Mouse (Mus musculus): ENCODE results near the gene Rps4x. TPM values are rescaled to one million over a fixed set of nuclear protein-coding genes. Genes with fewer than 3 reads are reported as not detected.
A peak's percentile ranks its signal among the peaks of the same experiment; 100 is the strongest.

Gene Rps4x
- total RNA-seq, 1 experiment: 1,818 TPM

- Histone ChIP-seq H3K4me3 (ENCODE audit: insufficient read depth in 1 of 2, low read depth in 1 of 2, low read length in 2 of 2, poor library complexity in 1 of 2, severe bottlenecking in 1 of 2) (no peak overlapping the region), H3K27ac (ENCODE audit: insufficient read depth, low read depth, low read length, poor library complexity, severe bottlenecking) (no peak overlapping the region), H3K36me3 (ENCODE audit: control insufficient read depth, insufficient read depth, low read length, poor library complexity, severe bottlenecking) (no peaks in the 10 kb centered on the region), H3K4me1 (ENCODE audit: control insufficient read depth in 2 of 2, insufficient read depth in 2 of 2, low read length in 2 of 2, poor library complexity in 1 of 2) (no peaks in the 10 kb centered on the region), H3K9me3 (ENCODE audit: control insufficient read depth, insufficient read depth, low read depth, low read length) (no peaks in the 10 kb centered on the region), H3K9ac (ENCODE audit: insufficient read depth, low read depth, low read length, poor library complexity, severe bottlenecking) (no peak overlapping the region)
- in situ Hi-C loops (cut with MboI; ENCODE audit: low sequenced_read_pairs in 2 of 2, unreplicated experiment in 2 of 2): no loop called here
- DNase-seq (ENCODE audit: low read depth, low spot score): no peak
- no peak for TF ChIP-seq CHD2 (IDR thresholded peaks at IDR 0.05; ENCODE audit: low read depth, low read length)
- no peak for TF ChIP-seq ZNF384 (IDR thresholded peaks at IDR 0.05; ENCODE audit: low read depth, low read length)
- TF ChIP-seq MAFK (IDR thresholded peaks at IDR 0.05; ENCODE audit: insufficient read depth, low read depth, low read length): no peak
- no peak for TF ChIP-seq HCFC1 (IDR thresholded peaks at IDR 0.05; ENCODE audit: borderline replicate concordance, insufficient read depth, low read length)
- TF ChIP-seq ZC3H11A (IDR thresholded peaks at IDR 0.05; ENCODE audit: borderline replicate concordance, low read depth, low read length): no peak
Observed at GRCm38 (mm10) chrX:102163529-102163928, 25.7 kb downstream of the Rps4x start.

- H3K9ac ChIP-seq (ENCODE audit: insufficient read depth, low read depth, low read length, poor library complexity, severe bottlenecking): no peak overlapping the region
- H3K36me3 ChIP-seq (ENCODE audit: control insufficient read depth, insufficient read depth, low read length, poor library complexity, severe bottlenecking): no peaks in the 10 kb centered on the region
- H3K4me1 ChIP-seq (ENCODE audit: control insufficient read depth in 2 of 2, insufficient read depth in 2 of 2, low read length in 2 of 2, poor library complexity in 1 of 2): no peaks in the 10 kb centered on the region
- no peaks in the 10 kb centered on the region for H3K9me3 ChIP-seq (ENCODE audit: control insufficient read depth, insufficient read depth, low read depth, low read length)
- DNase-seq (ENCODE audit: low read depth, low spot score): no peak
- TF ChIP-seq ZNF384 (IDR thresholded peaks at IDR 0.05; ENCODE audit: low read depth, low read length): no peak
- H3K4me3 ChIP-seq (ENCODE audit: insufficient read depth in 1 of 2, low read depth in 1 of 2, low read length in 2 of 2, poor library complexity in 1 of 2, severe bottlenecking in 1 of 2): no peak overlapping the region
- in situ Hi-C loops (cut with MboI; ENCODE audit: low sequenced_read_pairs in 2 of 2, unreplicated experiment in 2 of 2): no loop called here
- H3K27ac ChIP-seq (ENCODE audit: insufficient read depth, low read depth, low read length, poor library complexity, severe bottlenecking): no peak overlapping the region
Observed at GRCm38 (mm10) chrX:102163096-102163495, 26.1 kb downstream of the Rps4x start.

- no peaks in the 10 kb centered on the region for H3K4me1 ChIP-seq (ENCODE audit: control insufficient read depth in 2 of 2, insufficient read depth in 2 of 2, low read length in 2 of 2, poor library complexity in 1 of 2)
- TF ChIP-seq HCFC1 (IDR thresholded peaks at IDR 0.05; ENCODE audit: borderline replicate concordance, insufficient read depth, low read length): no peak
- no peak for TF ChIP-seq CHD2 (IDR thresholded peaks at IDR 0.05; ENCODE audit: low read depth, low read length)
- in situ Hi-C loops (cut with MboI; ENCODE audit: low sequenced_read_pairs in 2 of 2, unreplicated experiment in 2 of 2): no loop called here
- H3K9ac ChIP-seq (ENCODE audit: insufficient read depth, low read depth, low read length, poor library complexity, severe bottlenecking): no peak overlapping the region
- DNase-seq (ENCODE audit: low read depth, low spot score): no peak
- no peaks in the 10 kb centered on the region for H3K9me3 ChIP-seq (ENCODE audit: control insufficient read depth, insufficient read depth, low read depth, low read length)
- H3K27ac ChIP-seq (ENCODE audit: insufficient read depth, low read depth, low read length, poor library complexity, severe bottlenecking): no peak overlapping the region
- H3K4me3 ChIP-seq (ENCODE audit: insufficient read depth in 1 of 2, low read depth in 1 of 2, low read length in 2 of 2, poor library complexity in 1 of 2, severe bottlenecking in 1 of 2): no peak overlapping the region
- no peaks in the 10 kb centered on the region for H3K36me3 ChIP-seq (ENCODE audit: control insufficient read depth, insufficient read depth, low read length, poor library complexity, severe bottlenecking)
Observed at GRCm38 (mm10) chrX:102160528-102160927, 28.7 kb downstream of the Rps4x start.

DNA sequence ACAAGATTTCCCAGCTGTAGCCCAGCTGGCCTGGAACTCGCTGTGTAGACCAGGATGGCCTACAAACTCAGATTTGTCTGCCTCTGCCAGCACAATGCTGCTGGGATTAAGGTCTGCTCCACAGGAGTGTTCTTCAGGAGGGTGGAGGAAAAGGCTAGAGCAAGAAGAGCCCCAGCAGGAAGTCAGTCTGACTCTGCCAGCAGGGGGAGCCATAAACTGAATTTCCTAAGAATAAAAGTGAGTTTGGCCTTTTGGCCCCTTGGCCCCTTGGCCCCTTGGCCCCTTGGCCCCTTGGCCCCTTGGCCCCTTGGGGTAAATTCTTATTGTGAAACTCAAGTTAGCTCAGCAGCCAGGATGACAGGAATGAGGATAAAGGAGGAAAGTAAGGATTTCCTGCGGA lies 29.4 kb downstream of the Rps4x start:
- Histone ChIP-seq H3K9ac (ENCODE audit: insufficient read depth, low read depth, low read length, poor library complexity, severe bottlenecking) (no peak overlapping the region), H3K27ac (ENCODE audit: insufficient read depth, low read depth, low read length, poor library complexity, severe bottlenecking) (no peak overlapping the region), H3K36me3 (ENCODE audit: control insufficient read depth, insufficient read depth, low read length, poor library complexity, severe bottlenecking) (no peaks in the 10 kb centered on the region), H3K4me3 (ENCODE audit: insufficient read depth in 1 of 2, low read depth in 1 of 2, low read length in 2 of 2, poor library complexity in 1 of 2, severe bottlenecking in 1 of 2) (no peak overlapping the region), H3K4me1 (ENCODE audit: control insufficient read depth in 2 of 2, insufficient read depth in 2 of 2, low read length in 2 of 2, poor library complexity in 1 of 2) (no peaks in the 10 kb centered on the region), H3K9me3 (ENCODE audit: control insufficient read depth, insufficient read depth, low read depth, low read length) (no peaks in the 10 kb centered on the region)
- TF ChIP-seq MAFK (IDR thresholded peaks at IDR 0.05; ENCODE audit: insufficient read depth, low read depth, low read length) (no peak), CHD2 (IDR thresholded peaks at IDR 0.05; ENCODE audit: low read depth, low read length) (no peak), HCFC1 (IDR thresholded peaks at IDR 0.05; ENCODE audit: borderline replicate concordance, insufficient read depth, low read length) (no peak), ZNF384 (IDR thresholded peaks at IDR 0.05; ENCODE audit: low read depth, low read length) (no peak), ZC3H11A (IDR thresholded peaks at IDR 0.05; ENCODE audit: borderline replicate concordance, low read depth, low read length) (no peak)
- in situ Hi-C loops (cut with MboI; ENCODE audit: low sequenced_read_pairs in 2 of 2, unreplicated experiment in 2 of 2): no loop called here
- DNase-seq (ENCODE audit: low read depth, low spot score): no peak

DNA sequence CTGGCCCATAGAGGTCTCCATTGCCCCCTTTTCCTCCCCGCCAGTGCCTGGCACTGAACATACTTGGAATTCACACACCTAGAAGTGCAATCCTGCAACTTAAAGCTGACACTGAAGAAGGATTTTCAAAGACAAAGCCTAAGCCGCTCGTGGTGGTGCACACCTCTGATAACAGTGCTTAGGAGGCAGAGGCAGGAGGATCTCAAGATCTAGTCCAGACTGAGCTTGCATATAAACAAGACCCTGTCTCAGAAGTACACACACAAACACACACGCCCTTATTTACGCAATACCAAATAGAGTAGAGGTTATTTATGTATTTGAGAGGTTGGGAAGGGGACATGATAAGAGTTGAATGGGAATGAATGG lies 31.8 kb downstream of the Rps4x start:
- Histone ChIP-seq H3K27ac (ENCODE audit: insufficient read depth, low read depth, low read length, poor library complexity, severe bottlenecking) (peak overlapping the region; percentile 3; the same call in 1 of the 2 replicates), H3K9ac (ENCODE audit: insufficient read depth, low read depth, low read length, poor library complexity, severe bottlenecking) (peak overlapping the region; percentile 58), H3K9me3 (ENCODE audit: control insufficient read depth, insufficient read depth, low read depth, low read length) (no peaks in the 10 kb centered on the region), H3K4me1 (ENCODE audit: control insufficient read depth in 2 of 2, insufficient read depth in 2 of 2, low read length in 2 of 2, poor library complexity in 1 of 2) (no peaks in the 10 kb centered on the region), H3K36me3 (ENCODE audit: control insufficient read depth, insufficient read depth, low read length, poor library complexity, severe bottlenecking) (no peaks in the 10 kb centered on the region), H3K4me3 (ENCODE audit: insufficient read depth in 1 of 2, low read depth in 1 of 2, low read length in 2 of 2, poor library complexity in 1 of 2, severe bottlenecking in 1 of 2) (peak overlapping the region; percentile 49 to 65)
- in situ Hi-C loops (cut with MboI; ENCODE audit: low sequenced_read_pairs in 2 of 2, unreplicated experiment in 2 of 2): no loop called here
- no peak for DNase-seq (ENCODE audit: low read depth, low spot score)
- no peak for TF ChIP-seq CHD2 (IDR thresholded peaks at IDR 0.05; ENCODE audit: low read depth, low read length)
- no peak for TF ChIP-seq ZC3H11A (IDR thresholded peaks at IDR 0.05; ENCODE audit: borderline replicate concordance, low read depth, low read length)
- no peak for TF ChIP-seq MAFK (IDR thresholded peaks at IDR 0.05; ENCODE audit: insufficient read depth, low read depth, low read length)
- TF ChIP-seq ZNF384 (IDR thresholded peaks at IDR 0.05; ENCODE audit: low read depth, low read length): no peak
- TF ChIP-seq HCFC1 (IDR thresholded peaks at IDR 0.05; ENCODE audit: borderline replicate concordance, insufficient read depth, low read length): no peak

Data from ES-E14 (cell line).